Mouse (Mus musculus): ENCODE data around the gene Man1a2. TPM values are rescaled to one million over a fixed set of nuclear protein-coding genes. Genes with fewer than 3 reads are reported as not detected.

Gene Man1a2
- polyA plus RNA-seq, 1 experiment from 2014 or later: 42.4 TPM

- no peak for ATAC-seq (ENCODE audit: low FRiP score)
Observed at GRCm38 (mm10) chr3:100604539-100604938, 80.8 kb downstream of the Man1a2 start.

GRCm38 (mm10) chr3:100599265-100599820, 86.0 kb downstream of the Man1a2 start:
- H3K4me1 ChIP-seq: no peaks in the 10 kb centered on the region
- H3K36me3 ChIP-seq: peaks cover 3% of the 10 kb centered on the region; the same call in 1 of the 2 replicates
- ATAC-seq (ENCODE audit: low FRiP score): no peak
- no peak overlapping the region for H3K4me2 ChIP-seq
- H3K27ac ChIP-seq (replicated peaks): no peak overlapping the region
- H3K9me3 ChIP-seq (replicated peaks): no peaks in the 10 kb centered on the region
- no peaks in the 10 kb centered on the region for H3K27me3 ChIP-seq (replicated peaks)
- 83% methylated on average over 2 of the region's 2 CpGs for WGBS
- no peak overlapping the region for H3K9ac ChIP-seq (replicated peaks)
- no peak overlapping the region for H3K4me3 ChIP-seq (replicated peaks)

More at GRCm38 (mm10) chr3:100604539-100604938, 80.8 kb downstream of the Man1a2 start:
- Histone ChIP-seq H3K9ac (replicated peaks) (no peak overlapping the region), H3K9me3 (replicated peaks) (no peaks in the 10 kb centered on the region), H3K4me2 (no peak overlapping the region), H3K4me1 (no peaks in the 10 kb centered on the region), H3K36me3 (peaks cover 3% of the 10 kb centered on the region; the same call in 1 of the 2 replicates), H3K4me3 (replicated peaks) (no peak overlapping the region), H3K27me3 (replicated peaks) (no peaks in the 10 kb centered on the region), H3K27ac (replicated peaks) (no peak overlapping the region)
- 90% methylated on average over 2 of the region's 2 CpGs for WGBS

- Histone ChIP-seq H3K9me3 (replicated peaks) (no peaks in the 10 kb centered on the region), H3K4me2 (no peak overlapping the region), H3K36me3 (0 out of 2 replicates have a peak, but pooled peaks cover 2% of the 10 kb centered on the region), H3K27me3 (replicated peaks) (no peaks in the 10 kb centered on the region), H3K9ac (replicated peaks) (no peak overlapping the region), H3K4me1 (no peaks in the 10 kb centered on the region), H3K27ac (replicated peaks) (no peak overlapping the region), H3K4me3 (replicated peaks) (no peak overlapping the region)
- ATAC-seq (ENCODE audit: low FRiP score): no peak
- WGBS: 92% methylated on average over 4 of the region's 4 CpGs
Observed at GRCm38 (mm10) chr3:100591053-100591452, 94.2 kb downstream of the Man1a2 start.

GRCm38 (mm10) chr3:100582721-100583355, 102.5 kb downstream of the Man1a2 start:
- Histone ChIP-seq H3K27me3 (replicated peaks) (no peaks in the 10 kb centered on the region), H3K27ac (replicated peaks) (no peak overlapping the region), H3K9ac (replicated peaks) (no peak overlapping the region), H3K4me1 (no peaks in the 10 kb centered on the region), H3K9me3 (replicated peaks) (no peaks in the 10 kb centered on the region), H3K36me3 (no peaks in the 10 kb centered on the region), H3K4me2 (no peak overlapping the region), H3K4me3 (replicated peaks) (no peak overlapping the region)
- 83% methylated on average over 1 of the region's 1 CpGs for WGBS
- no peak for ATAC-seq (ENCODE audit: low FRiP score)

- no peaks in the 10 kb centered on the region for H3K27me3 ChIP-seq (replicated peaks)
- H3K9me3 ChIP-seq (replicated peaks): no peaks in the 10 kb centered on the region
- ATAC-seq (ENCODE audit: low FRiP score): no peak
- no peak overlapping the region for H3K4me3 ChIP-seq (replicated peaks)
- H3K4me1 ChIP-seq: no peaks in the 10 kb centered on the region
- H3K9ac ChIP-seq (replicated peaks): no peak overlapping the region
- no peak overlapping the region for H3K4me2 ChIP-seq
- H3K36me3 ChIP-seq: no peaks in the 10 kb centered on the region; the same call in 1 of the 2 replicates
- 78% methylated on average over 3 of the region's 3 CpGs for WGBS
- no peak overlapping the region for H3K27ac ChIP-seq (replicated peaks)
Observed at GRCm38 (mm10) chr3:100572571-100573183, 112.6 kb downstream of the Man1a2 start.

GRCm38 (mm10) chr3:100568443-100569390, 116.6 kb downstream of the Man1a2 start:
- Histone ChIP-seq H3K36me3 (no peaks in the 10 kb centered on the region), H3K4me1 (no peaks in the 10 kb centered on the region), H3K4me2 (no peak overlapping the region), H3K9ac (replicated peaks) (no peak overlapping the region), H3K27ac (replicated peaks) (no peak overlapping the region), H3K27me3 (replicated peaks) (no peaks in the 10 kb centered on the region), H3K4me3 (replicated peaks) (no peak overlapping the region), H3K9me3 (replicated peaks) (no peaks in the 10 kb centered on the region)
- WGBS: 82% methylated on average over 13 of the region's 13 CpGs
- ATAC-seq (ENCODE audit: low FRiP score): no peak; the same call in 1 of the 2 replicates

- Histone ChIP-seq H3K27me3 (replicated peaks) (no peaks in the 10 kb centered on the region), H3K9me3 (replicated peaks) (no peaks in the 10 kb centered on the region), H3K27ac (replicated peaks) (no peak overlapping the region), H3K4me1 (no peaks in the 10 kb centered on the region), H3K4me2 (no peak overlapping the region), H3K9ac (replicated peaks) (no peak overlapping the region), H3K36me3 (peaks cover 6% of the 10 kb centered on the region), H3K4me3 (replicated peaks) (no peak overlapping the region)
- 90% methylated on average over 2 of the region's 2 CpGs for WGBS
- ATAC-seq (ENCODE audit: low FRiP score): no peak
Observed at GRCm38 (mm10) chr3:100563565-100563964, 121.7 kb downstream of the Man1a2 start.

- 94% methylated on average over 7 of the region's 7 CpGs for WGBS
- ATAC-seq (ENCODE audit: low FRiP score): no peak
- H3K4me1 ChIP-seq: no peaks in the 10 kb centered on the region
- H3K4me2 ChIP-seq: no peak overlapping the region
- H3K27ac ChIP-seq (replicated peaks): no peak overlapping the region
- no peak overlapping the region for H3K9ac ChIP-seq (replicated peaks)
- peaks cover 6% of the 10 kb centered on the region for H3K36me3 ChIP-seq
- no peak overlapping the region for H3K4me3 ChIP-seq (replicated peaks)
- H3K27me3 ChIP-seq (replicated peaks): no peaks in the 10 kb centered on the region
- no peaks in the 10 kb centered on the region for H3K9me3 ChIP-seq (replicated peaks)
Observed at GRCm38 (mm10) chr3:100562455-100562854, 122.8 kb downstream of the Man1a2 start.

- H3K27ac ChIP-seq (replicated peaks): no peak overlapping the region
- WGBS: 98% methylated on average over 2 of the region's 2 CpGs
Observed at GRCm38 (mm10) chr3:100561561-100562175, 123.6 kb downstream of the Man1a2 start.

GRCm38 (mm10) chr3:100559431-100559830, 125.9 kb downstream of the Man1a2 start:
- Histone ChIP-seq H3K9me3 (replicated peaks) (no peaks in the 10 kb centered on the region), H3K4me3 (replicated peaks) (no peak overlapping the region), H3K9ac (replicated peaks) (no peak overlapping the region), H3K27ac (replicated peaks) (no peak overlapping the region), H3K4me1 (no peaks in the 10 kb centered on the region), H3K36me3 (peaks cover 6% of the 10 kb centered on the region), H3K27me3 (replicated peaks) (no peaks in the 10 kb centered on the region), H3K4me2 (no peak overlapping the region)
- 95% methylated on average over 7 of the region's 7 CpGs for WGBS
- ATAC-seq (ENCODE audit: low FRiP score): no peak

More at GRCm38 (mm10) chr3:100561561-100562175, 123.6 kb downstream of the Man1a2 start:
- Histone ChIP-seq H3K9ac (replicated peaks) (no peak overlapping the region), H3K4me2 (no peak overlapping the region), H3K4me1 (no peaks in the 10 kb centered on the region), H3K4me3 (replicated peaks) (no peak overlapping the region), H3K36me3 (peaks cover 6% of the 10 kb centered on the region), H3K27me3 (replicated peaks) (no peaks in the 10 kb centered on the region), H3K9me3 (replicated peaks) (no peaks in the 10 kb centered on the region)
- no peak for ATAC-seq (ENCODE audit: low FRiP score)

- H3K4me1 ChIP-seq: no peaks in the 10 kb centered on the region
- no peak overlapping the region for H3K27ac ChIP-seq (replicated peaks)
- H3K4me3 ChIP-seq (replicated peaks): no peak overlapping the region
- no peak for ATAC-seq (ENCODE audit: low FRiP score)
- no peak overlapping the region for H3K9ac ChIP-seq (replicated peaks)
- no peak overlapping the region for H3K4me2 ChIP-seq
- no peaks in the 10 kb centered on the region for H3K27me3 ChIP-seq (replicated peaks)
- peaks cover 6% of the 10 kb centered on the region for H3K36me3 ChIP-seq
- H3K9me3 ChIP-seq (replicated peaks): no peaks in the 10 kb centered on the region
- WGBS: 89% methylated on average over 4 of the region's 4 CpGs
Observed at GRCm38 (mm10) chr3:100558211-100558708, 127.0 kb downstream of the Man1a2 start.

Measured in neural tube, embryonic 15.5 days (tissue).